Mouse (Mus musculus) cerebellum, postnatal 14 days (tissue): ENCODE measurements around the gene Lmnb2.

Source experiments
- DNase-seq, 2 experiments: peaks; one replicate each; pipeline ENCODE4 v3.0.0; 2021; ENCODE audit warnings: mixed read lengths in 2 of 2

Lmnb2 gene

DNA sequence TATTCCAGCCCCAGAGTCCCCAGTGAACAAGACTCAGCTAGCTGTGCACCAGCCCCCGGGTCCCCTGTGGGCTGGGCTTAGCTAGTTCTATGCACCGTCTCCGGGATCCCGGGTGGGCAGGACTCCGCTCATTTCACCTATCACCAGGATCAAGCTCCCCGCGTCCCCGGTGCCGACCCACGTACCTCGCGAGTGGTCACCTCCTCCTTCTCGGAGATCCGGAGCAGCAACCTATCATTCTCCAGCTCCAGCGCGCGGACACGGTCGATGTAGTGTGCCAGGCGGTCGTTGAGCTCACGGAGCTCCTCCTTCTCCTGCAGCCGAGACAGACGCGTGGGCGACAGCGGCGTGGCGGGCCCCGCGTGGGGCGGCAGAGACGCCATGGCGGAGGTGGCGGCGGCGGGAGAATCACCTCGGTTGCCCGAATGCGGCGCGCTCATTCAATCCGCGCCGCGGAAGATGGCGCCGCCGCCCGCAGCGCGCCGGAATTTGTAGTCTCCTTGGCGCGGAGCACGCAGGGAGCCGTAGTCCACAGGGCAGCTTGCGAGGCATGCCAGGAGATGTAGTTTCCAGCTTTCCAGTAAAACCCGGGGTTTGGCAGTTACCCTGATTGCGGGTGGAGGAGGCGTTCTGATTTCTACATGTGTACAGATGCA lies at the start of gene Lmnb2:
TSS of gene Lmnb2 (minus strand) at position 467 of the 656 bp plus-strand sequence.
- peak; percentile 90 to 92 for DNase-seq

DNA sequence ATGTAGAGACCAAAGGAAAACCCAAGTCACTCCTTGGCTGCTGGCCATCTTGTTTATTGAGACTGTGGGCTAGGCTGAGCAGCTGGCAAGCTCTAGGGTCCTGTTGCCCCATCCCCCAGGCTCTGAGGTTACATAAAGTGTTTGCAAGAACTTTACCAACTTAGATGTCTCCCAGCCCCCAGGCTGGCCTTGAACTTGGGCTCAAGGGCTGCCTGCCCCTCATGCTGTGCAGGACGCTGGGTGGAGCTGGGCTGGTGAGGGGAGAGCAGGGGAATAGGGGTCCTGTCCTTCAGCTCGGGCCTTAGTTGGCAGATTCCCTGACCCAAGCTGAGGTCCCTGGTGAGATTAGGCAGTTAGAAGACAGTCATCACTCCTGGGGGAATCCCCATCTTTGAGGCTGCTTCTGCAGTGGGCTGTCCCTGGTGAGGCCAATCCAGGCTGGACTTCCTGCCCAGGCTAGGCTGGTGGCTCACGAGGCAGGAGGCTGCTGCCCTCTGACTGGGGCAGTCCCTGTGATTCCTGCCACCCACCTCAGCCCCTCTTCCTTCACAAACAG lies 49.1 kb upstream of the Lmnb2 start:
- no peak for DNase-seq

DNA sequence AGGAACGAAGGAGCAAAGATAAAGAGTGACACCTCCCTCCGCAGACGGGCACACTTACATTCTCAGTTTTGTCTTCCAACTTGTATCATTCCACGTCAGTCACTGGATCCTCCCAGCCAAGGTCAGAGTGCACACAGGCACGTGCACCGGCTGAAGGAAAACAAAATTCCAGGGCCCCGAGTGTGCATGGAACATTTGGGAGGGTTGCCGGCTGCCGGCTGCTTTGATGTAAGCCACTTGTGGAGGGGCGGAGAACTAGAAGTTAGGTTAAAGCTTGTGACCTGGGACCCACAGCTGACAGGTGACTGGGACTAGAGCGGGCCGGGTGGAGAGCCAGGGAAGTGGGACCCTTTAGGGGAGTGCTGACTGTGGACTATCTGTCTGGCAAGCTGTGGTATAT lies 48.3 kb upstream of the Lmnb2 start:
- no peak for DNase-seq

DNA sequence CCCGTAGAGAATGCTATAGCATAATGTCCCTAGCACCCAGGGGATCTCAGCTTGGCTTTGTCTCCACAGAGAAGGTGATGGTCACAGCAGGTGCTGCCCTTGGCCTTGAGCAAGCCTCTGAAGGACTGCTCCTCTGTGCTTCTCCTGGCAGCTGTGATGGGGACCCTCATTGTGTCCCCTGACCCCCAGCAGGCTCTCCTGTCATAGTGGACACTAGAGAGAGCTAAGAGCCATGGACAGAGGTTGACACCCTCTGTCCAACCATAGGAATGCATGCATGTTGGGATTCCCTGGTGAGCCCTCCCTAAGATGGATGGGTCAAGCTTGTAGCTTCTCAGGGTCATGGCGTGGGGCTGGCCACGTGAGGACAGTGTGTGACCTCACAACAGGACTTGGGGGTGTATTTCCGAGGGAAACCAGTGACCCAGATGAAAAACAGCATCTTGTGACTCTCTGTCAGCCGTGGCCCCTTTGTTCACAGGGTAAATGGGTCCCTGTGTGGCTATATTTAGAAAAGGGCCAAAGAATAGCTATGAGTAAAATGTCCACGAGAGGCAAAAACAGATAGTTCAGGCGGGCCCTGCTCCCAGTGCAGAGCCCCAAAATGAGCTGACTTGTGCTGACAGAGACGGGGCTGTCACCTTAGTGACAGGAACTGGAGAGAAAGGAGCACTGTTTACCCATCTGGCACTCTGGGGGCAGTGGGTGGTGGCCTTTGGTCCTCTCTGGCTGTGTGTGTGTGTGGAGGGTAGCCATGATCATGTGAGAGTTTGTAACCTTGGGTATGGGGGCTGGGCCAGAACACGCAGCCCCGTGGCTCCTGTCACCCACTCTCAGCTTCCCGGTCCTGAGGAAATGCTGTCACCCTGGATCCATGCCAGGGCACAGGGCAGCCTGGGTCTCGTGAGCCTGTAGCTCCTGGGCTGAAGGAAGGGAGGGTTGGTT lies 45.3 kb upstream of the Lmnb2 start:
- DNase-seq = peak in 1 of 2 experiments; percentile 48

DNA sequence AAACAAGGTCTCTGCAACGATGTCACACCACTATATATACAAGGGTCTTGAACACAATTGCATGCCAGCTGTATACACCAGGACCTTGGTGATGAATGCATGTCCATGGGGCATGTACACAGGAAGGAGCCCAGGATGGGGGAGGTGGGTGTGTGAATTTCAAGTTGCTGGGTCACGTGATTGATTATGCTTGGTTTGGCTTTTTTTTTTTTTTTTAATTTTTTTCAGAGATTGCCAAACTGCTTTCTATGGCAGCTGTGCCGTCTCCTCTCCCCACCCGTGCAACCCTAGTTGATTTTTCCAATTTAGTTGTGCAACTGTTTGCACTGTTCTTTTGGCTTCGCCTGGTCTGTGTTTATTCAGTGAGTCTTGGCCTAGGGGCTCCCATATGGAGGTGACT lies 44.5 kb upstream of the Lmnb2 start:
- DNase-seq = no peak

DNA sequence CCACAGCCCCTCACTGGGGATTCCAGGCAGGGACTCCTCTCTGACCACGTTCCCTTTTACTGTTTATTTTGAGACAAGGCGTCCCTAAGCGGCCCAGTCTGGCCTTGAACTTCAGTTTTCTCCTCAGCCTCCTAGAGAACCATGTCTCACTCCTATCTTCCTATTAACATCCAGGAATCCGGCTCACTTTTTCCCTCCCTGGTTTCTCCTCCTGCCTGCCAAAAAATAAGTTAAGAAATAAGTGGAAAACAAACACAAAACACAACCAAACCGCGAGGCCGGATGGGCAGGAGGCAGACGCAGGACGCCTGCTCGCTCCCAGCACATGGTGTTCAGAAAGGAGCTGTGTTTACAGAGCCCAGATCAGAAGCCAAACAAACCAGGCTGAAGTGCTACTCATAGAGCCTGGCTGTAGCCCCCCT lies 44.0 kb upstream of the Lmnb2 start:
- DNase-seq = no peak

DNA sequence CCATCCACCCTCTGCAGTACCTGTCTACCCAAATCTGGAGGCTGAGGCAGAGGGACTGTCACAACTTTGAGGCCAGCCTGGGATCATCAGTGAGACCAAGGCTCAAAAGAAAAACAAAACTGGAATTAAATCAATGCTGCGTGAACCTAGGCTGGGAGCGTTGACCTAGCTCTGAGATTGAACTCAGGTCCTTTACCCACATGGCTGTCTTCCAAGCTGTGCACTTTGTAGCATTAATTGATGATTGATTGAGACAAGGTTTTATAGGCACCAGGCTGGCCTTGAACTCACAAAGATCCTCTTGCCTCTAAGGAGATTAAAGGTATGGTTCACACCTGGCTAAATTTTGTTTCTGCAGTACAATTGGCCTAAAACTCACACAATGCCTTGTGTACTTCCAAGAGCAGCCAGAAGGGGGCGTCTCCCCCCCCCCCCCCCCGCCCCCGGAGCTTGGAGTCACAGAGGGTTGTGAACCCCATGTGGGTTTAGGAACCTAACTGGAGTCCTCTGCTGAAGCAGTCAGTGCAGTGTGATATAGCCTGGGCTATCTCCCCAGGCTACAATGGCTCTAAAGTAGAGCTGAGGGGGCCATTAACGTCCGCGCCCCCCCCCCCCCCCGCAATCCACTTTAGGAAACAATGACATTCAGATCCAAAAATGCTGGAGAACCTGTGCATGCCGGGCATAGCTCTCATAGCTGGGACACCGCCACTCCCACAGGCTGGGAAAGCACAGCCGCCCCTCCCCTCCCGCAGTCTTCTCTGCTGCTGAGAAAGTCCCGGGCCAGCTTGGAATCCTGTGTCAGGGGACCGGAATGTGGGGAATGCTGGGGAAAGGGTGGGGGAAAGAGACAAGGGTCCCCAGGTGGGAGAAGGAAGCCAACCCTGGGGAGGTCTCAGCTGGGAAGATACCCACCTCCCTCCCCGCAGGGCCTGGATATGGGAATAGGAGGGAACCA lies 42.8 kb upstream of the Lmnb2 start:
- DNase-seq = no peak

DNA sequence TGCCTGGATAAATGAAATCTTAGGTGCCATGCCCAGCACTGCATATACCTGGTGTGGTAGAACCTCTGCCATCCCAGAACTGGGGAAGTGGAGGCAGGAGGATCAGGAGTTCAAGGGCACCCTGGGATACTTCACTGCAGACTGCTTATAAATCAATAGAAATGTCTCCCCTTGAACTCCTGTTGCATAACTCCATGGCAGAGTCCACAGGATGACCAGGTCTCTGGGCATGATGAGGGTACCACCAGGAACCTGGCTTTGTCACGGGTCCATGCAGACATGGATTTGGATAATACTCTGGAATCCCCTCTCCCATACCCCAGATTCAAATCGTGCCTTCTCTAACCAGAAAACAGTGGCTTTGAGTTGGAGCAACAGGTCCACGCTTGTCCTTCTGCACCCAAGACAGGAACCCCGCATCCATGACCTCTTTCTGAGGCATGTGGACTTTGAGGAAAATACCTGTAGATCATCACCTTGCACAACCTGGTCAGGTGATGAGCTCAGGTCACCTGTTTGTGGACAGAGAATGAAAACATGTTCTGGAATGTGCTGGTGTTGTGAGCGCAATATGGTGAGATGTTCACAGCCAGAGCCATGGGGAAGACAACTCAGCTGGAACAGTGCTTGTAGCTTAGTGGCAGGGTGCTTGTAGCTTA lies 41.1 kb upstream of the Lmnb2 start:
- no peak for DNase-seq

DNA sequence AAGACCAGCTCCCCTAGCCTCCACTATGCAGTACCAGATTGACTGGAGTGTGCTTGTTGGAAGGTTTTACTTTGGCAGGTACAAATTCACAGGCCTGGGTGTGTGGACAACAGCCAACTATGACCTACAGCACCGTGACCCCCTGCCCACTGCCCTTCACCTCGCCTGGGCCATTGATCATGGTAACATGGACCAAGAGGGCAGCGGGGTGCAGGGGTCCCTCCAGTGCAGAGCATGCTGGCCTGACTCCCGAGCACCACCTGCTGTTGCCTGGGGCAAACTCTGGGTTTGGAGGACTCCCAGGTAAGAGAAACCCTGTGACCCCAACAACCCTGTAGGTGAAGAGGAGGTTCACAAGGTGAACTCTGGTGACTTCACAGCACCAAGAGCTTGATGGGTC lies 39.7 kb upstream of the Lmnb2 start:
- DNase-seq = no peak

DNA sequence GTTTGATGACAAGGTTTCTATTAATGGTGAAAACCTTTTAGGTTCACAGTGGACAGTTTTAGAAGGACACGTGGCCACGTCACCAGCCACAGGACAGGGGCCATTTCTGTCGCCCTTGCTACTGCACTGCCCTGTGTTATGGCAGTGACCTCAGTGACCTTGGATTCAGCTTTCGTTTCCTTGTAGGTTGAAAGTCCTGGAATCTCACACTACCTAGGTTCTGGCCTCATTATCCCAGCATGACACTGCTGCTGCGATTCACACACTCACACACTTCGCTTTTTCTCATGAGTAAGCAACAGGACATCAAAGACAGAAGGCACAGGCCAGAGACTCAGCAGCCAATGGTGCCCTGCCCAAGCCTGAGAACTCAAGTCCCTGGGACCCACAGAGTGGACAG lies 38.9 kb upstream of the Lmnb2 start:
- DNase-seq = no peak

DNA sequence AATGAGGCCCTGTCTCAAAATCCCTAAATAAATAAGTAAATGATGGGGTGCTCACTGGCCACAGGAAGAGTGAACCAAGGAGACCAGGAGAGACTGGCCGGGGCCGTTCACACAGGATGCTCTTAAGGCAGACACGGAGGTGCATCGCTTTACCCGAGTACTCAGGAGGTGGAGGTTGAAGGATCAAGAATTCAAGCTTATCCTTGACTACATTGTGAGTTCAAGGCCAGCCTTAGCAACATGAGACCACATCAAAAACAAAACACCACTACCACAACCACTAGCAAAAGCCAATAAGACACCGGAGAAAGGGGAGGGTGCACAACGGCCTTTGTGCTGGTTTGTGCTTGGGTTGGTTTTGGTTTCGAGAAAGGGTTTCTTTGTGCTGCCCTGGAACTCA lies 38.3 kb upstream of the Lmnb2 start:
- DNase-seq = no peak

DNA sequence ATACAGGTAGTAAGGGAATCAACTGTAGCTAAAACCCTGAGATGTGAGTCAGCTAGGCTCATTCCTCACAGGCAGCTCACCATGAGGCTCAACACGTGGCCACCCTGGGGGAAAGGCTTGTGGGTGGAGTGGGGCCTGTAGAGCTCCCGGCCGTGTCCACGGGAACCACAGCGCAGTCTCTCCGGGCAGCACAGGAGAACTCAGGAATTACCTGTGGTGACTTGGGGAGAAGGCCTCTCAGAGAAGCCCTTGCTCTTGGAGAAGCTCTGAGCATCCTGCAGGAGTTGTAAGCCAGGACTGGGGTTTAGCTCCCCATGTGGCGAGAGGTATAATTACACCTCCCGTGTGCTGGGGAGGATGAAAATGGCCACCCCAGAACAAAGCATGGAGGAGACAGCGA lies 37.5 kb upstream of the Lmnb2 start:
- DNase-seq = peak; percentile 78 to 82

DNA sequence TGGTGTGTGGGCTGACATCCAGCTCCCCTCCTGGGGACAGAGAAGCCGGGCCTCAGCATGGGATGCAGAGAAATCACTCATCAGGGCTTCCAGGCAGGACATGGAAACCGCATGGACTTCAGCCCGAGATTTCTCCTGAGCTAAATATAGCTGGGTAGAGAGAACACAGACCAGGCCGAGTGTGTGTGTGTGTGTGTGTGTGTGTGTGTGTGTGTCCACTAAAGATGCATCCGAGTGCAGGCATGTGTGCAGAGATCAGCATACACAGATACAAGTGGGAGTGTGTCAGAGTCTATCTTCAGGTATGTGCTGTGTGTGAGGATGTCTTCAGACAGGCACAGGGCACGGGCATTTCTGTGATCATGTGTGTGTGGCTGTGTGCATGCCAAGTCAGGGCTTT lies 36.8 kb upstream of the Lmnb2 start:
- DNase-seq = peak; percentile 64 to 72

DNA sequence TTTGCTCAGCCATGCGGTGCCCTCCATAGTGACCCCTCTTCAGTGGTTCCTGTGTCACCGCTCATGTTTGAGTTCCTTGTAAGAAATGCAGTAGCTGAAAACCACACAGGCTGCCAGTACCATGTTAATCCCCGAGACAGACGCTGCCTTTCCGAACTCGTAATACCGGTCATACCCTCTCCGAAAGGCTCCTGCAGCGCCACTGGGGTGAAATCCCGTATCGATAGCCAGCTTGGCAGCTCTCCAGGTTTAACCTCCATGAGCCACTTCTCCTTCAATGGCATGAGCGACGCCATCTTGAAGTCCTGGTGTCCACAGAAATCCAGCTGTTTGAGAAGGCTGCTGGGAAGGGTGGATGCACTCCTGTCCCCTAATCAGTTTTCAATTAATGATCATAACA lies 36.4 kb upstream of the Lmnb2 start:
- no peak for DNase-seq

DNA sequence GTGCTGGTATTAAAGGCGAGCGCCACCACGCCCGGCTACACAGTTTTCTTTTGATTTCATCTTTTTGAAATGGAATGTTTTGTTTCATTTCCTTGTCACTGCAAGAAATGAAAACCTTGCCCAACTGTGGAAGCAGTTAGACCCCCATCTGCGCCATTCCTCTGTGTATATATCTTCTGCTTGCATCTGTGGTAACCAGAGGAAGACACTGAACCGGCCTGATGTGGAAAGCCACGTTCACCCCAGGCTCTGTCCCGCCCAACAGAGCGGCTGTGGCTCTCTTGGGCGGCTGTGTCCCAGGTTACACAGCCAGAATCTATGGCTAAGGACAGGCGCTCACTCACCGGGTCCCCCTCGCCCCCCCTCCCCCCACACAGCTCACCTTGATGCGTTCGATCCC lies 34.4 kb upstream of the Lmnb2 start:
- no peak for DNase-seq

DNA sequence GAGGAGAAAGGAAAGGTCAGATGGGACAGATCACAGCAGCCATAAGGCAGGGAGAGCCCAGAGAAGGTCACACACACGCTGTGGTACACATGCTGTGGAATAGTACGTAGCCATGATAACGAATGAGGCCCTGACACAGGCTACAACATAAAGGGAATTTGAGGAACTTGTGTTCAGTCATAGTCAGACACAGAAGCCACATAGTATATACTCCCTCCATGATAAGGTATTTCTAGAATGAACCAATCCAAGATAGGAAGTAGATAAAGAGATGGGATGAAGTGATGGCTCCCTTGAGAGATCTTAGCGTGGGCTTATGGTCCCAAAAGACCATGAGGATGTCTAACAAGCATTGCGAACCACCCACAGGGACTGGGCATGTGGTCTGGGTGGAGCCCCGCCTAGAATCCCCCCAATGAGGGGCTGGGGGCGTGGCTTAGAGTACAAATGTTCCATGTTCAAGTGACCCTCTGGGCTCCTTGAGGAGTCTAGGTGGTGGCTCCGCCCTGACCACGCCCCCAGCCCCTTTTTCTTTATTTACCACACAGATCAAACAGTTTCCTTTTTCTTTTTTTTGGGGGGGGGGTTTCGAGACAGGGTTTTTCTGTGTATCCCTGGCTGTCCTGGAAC lies 33.8 kb upstream of the Lmnb2 start:
- DNase-seq = no peak

DNA sequence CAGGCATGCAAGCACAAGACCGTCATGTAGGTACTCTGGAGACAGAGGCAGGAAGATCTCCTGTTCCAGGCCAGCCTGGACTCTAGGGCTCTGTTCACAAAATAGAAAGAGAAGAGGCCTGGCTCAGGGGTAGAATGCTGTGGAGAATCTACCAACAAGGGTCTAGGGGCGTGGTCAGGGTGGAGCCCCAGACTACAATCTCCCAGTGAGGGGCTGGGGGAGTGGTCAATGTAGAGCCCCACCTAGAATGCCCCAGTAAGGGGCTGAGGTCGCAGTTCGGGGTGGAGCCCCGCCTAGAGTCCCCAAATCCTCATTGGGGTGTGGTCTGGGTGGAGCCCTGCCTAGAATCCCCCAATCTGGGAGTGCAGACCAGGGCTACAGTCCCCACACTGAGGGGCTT lies 32.3 kb upstream of the Lmnb2 start:
- no peak for DNase-seq

DNA sequence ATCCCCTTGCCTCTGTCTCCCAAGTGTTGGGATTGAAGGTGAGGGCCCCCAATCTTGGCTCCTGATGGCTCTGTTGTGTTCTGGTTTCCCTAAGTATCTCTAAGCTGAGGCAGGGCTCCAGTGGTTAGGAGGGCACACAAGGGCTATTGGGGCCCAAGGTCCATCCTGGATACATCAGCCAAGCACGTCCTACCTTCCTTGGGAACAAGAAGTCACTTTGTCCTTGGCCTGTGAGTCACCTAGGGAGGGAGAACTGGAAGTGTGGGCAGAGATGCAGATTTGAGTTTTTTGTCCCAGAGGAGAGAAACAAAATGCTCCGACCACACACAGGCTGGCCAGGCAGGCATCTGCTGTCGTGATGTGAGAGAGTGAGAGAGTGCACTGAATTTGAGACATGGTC lies 31.0 kb upstream of the Lmnb2 start:
- no peak for DNase-seq

DNA sequence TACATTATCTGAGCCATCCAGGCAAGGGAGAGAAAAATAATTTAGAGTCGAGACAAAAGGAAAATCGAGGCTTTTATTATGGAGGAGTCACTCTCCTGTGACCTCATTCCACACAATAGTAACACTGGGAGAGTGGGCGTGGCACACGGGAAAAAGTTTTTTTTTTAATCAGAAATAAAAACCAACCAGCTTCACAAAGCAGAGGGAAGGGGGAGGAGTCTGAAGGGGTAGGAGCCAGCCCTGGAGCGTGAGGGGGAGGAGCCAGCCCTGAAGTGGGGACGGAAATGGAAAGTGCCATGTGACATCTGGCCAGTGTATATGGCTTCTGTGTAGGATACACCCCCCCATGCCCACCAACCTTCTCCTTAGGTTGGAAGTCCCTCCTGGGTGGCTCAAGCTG lies 30.5 kb upstream of the Lmnb2 start:
- DNase-seq = no peak

DNA sequence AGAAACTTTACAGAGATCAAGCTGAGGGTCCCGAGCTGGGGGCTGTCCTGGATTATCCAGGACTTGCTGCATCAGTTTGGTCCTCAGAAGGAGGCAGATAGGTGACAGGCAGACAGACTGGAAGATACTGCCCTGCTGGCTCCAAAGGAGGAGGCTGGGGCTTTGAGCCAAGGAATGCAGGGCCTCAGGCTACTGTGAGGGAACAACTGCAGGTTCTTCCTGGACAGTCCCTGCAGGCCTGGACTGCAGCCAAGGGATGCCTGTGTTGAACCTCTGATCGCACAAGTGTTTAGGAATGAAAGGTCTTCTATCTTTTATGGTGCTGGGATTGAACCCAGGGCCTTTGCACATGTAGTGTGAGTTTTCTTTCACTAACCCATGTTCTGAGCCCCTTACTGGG lies 29.8 kb upstream of the Lmnb2 start:
- no peak for DNase-seq

DNA sequence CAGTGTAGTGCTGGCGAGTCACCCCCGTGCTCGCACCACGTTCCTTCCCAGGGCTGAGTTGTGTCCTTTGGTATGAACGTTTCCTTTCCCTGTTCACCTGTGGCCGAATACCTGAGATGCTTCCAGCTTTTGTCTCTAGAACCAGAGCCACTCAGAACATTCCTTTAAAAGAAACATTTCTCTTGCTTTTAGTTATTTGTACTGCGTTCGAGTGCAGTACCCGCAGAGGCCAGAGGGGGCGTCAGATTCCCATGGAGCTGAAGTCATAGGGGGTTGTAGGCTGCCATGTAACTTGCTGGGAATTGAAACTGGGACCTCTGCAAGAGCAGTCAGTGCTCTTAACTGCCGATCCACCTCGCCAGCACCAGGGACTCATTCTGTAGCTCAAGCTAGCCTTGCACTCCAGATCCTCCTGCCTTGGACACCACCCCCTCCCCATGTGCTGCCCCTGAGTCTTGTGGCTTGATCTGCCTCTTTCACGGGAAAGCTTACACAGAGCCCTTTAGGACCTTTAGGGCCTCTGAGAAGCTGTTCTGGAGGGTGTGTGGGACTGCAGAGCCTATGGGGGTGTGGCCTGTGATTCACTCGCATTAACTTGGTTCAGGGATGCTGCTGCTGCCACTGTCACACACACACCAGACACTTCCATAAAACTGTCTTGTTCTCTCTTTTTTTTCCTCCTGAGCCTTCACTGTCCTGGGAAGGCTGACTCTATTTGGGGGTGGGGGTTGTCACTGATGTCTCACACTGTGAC lies 28.8 kb upstream of the Lmnb2 start:
- no peak for DNase-seq
